Mouse (Mus musculus) intestine, embryonic 16.5 days (tissue): ENCODE data around the gene Sytl5. TPM values are rescaled to one million over a fixed set of nuclear protein-coding genes. Genes with fewer than 3 reads are reported as not detected.

Source experiments
- ATAC-seq: fragments of 200-750 bp; cut with Nextera tagmentation; 2 replicates; pipeline ENCODE4 v1.8.0; 2017; ENCODE audit warnings: moderate TSS enrichment, moderate library complexity
- H3K27ac ChIP-seq: fragments of 300-500 bp; sonication (generic); 2 replicates; pipeline ENCODE4 v1.5.1; 2014; ENCODE audit warnings: mild to moderate bottlenecking, low read length
- H3K27me3 ChIP-seq: fragments of 300-500 bp; sonication (generic); replicated peaks from 2 replicates; pipeline ENCODE4 v1.6.1; 2014; ENCODE audit warnings: low read length, control low read depth, mixed read lengths; ENCODE audit not compliant: control insufficient read depth, insufficient read depth
- H3K36me3 ChIP-seq: fragments of 300-500 bp; sonication (generic); 2 replicates; pipeline ENCODE4 v1.6.1; 2014; ENCODE audit warnings: low read length, control low read depth; ENCODE audit not compliant: control insufficient read depth, insufficient read depth
- H3K4me1 ChIP-seq: fragments of 300-500 bp; sonication (generic); 2 replicates; pipeline ENCODE4 v1.6.1; 2014; ENCODE audit warnings: low read length, control low read depth, mixed read lengths; ENCODE audit not compliant: control insufficient read depth, insufficient read depth
- H3K4me2 ChIP-seq: fragments of 300-500 bp; sonication (generic); 2 replicates; pipeline ENCODE4 v1.6.1; 2014; ENCODE audit warnings: low read depth, low read length, control low read depth
- H3K4me3 ChIP-seq: fragments of 300-500 bp; sonication (generic); 2 replicates; pipeline ENCODE4 v1.5.1; 2014; ENCODE audit warnings: mild to moderate bottlenecking, low read length
- H3K9ac ChIP-seq: fragments of 300-500 bp; sonication (generic); 2 replicates; pipeline ENCODE4 v1.6.1; 2014; ENCODE audit warnings: low read depth, low read length
- H3K9me3 ChIP-seq: fragments of 300-500 bp; sonication (generic); 2 replicates; pipeline ENCODE4 v1.6.1; 2016; ENCODE audit warnings: low read length, control low read depth; ENCODE audit not compliant: control insufficient read depth
- WGBS: fragments of 180-500 bp; shearing (Covaris S2); extraction: QIAGEN DNeasy Blood & Tissue Kit; methylation state at CpG from one replicate; pipeline ENCODE4 v1.1.7; 2014; 5-methylcytosine and 5-hydroxymethylcytosine counted together
- polyA plus RNA-seq: library from polyadenylated mRNA; unstranded; fragments of >200 nt; fragmentation: Nextera tagmentation; extraction: Ambion mirVana; gene quantifications from 2 replicates; pipeline ENCODE4 v1.2.1, GENCODE M21; 2015

Sytl5 gene
- polyA plus RNA-seq, 1 experiment from 2014 or later = 1.3 TPM

- WGBS = 98% methylated on average over 1 of the region's 1 CpGs
- H3K9ac ChIP-seq = no peak overlapping the region
- no peaks in the 10 kb centered on the region for H3K27me3 ChIP-seq
- no peak overlapping the region for H3K4me2 ChIP-seq
- no peak for ATAC-seq
- H3K4me3 ChIP-seq = no peak overlapping the region
- H3K27ac ChIP-seq = no peak overlapping the region
- H3K36me3 ChIP-seq = no peaks in the 10 kb centered on the region
- no peaks in the 10 kb centered on the region for H3K4me1 ChIP-seq
- no peaks in the 10 kb centered on the region for H3K9me3 ChIP-seq
Observed at GRCm38 (mm10) chrX:10007675-10008270, 122.4 kb downstream of the Sytl5 start.

- Histone ChIP-seq H3K9me3 (no peaks in the 10 kb centered on the region), H3K9ac (no peak overlapping the region), H3K36me3 (no peaks in the 10 kb centered on the region), H3K4me1 (no peaks in the 10 kb centered on the region), H3K27me3 (no peaks in the 10 kb centered on the region), H3K27ac (no peak overlapping the region), H3K4me3 (no peak overlapping the region), H3K4me2 (no peak overlapping the region)
- ATAC-seq = no peak
Observed at GRCm38 (mm10) chrX:10010202-10010601, 124.8 kb downstream of the Sytl5 start.

- Histone ChIP-seq H3K4me1 (no peaks in the 10 kb centered on the region), H3K36me3 (no peaks in the 10 kb centered on the region), H3K9ac (no peak overlapping the region), H3K27me3 (no peaks in the 10 kb centered on the region), H3K4me3 (no peak overlapping the region), H3K9me3 (no peaks in the 10 kb centered on the region), H3K4me2 (no peak overlapping the region), H3K27ac (no peak overlapping the region)
- ATAC-seq = no peak
Observed at GRCm38 (mm10) chrX:10034666-10035065, 149.2 kb downstream of the Sytl5 start.

Other genes starting within 250 kb of the Sytl5 start
- 65.1 and 68.8 TPM in 2 replicates for gene Dynlt3, start 222.6 kb upstream of the Sytl5 start, polyA plus RNA-seq
- not detected in 2 replicates for gene Hypm, start 38.7 kb upstream of the Sytl5 start, polyA plus RNA-seq
- not detected in 2 replicates for gene H2al3, start 35.9 kb upstream of the Sytl5 start, polyA plus RNA-seq
- 17.9 and 18.2 TPM in 2 replicates for gene Srpx, start 232.1 kb downstream of the Sytl5 start, polyA plus RNA-seq